Mouse (Mus musculus): Measurements from ENCODE around the gene Mbtps1.
A peak's percentile ranks its signal among the peaks of the same experiment; 100 is the strongest.

The Mbtps1 gene

DNA sequence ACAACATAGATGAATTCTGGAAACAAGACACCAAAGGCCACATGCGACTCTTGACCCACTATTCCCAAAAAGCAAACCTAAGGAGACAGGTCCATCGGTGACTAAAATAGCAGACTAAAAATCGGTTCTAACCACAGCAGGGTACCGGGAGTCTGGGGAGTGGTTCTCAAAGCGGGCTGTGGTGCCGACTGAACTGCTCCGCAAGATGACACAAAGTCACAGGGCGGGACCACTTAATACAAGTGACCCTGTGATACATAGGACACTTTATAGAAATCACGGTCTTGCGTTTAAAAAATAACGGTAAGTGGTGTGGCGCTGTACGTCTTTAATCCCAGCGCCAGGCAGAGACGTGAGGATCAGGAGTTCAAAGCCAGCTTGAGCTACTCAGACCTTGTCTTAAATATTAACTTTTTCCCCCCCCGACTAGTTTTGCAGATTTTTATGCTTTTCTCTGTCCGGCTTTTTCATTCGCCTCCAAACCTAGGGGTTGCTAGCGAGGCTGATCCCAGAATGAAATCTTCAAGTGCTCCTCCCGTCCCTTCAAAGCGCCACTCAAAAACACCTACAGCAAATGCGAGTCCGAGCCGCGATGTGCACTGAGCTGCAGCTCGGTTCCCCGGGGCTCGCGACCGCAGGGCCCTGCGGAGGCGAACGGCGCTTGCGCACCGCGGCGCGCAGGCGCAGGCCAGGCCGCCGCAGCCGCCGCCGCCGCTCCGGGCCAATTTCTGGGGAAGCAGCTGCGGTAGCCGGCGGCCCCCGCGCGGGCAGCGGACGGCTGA is 523 bp downstream of the Mbtps1 start:
- DNase-seq (ENCODE audit: low read depth, low spot score) = peak; percentile 65

- no peak for DNase-seq (ENCODE audit: low read depth, low spot score)
Measured at GRCm38 (mm10) chr8:119557132-119557531, 1.4 kb downstream of the Mbtps1 start.

DNA sequence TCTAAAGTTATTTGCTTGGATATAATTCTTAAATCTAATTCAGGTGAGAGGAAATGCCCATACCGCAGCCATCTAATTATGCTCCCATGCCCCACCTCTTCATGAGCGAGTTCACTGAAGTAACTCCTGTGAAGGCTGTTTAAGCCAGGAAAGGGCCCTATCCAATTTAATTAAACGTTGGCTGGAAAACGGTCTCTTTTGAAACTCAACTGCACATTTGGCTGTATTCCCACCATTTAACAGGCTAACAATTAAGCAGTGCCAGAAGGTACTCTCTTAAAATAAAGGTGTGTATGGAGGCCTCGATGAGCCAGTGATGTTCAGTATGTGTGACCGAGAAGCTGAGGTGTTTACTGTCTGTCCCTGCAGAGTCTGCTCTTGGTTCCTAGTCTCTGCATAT is 2.7 kb downstream of the Mbtps1 start:
- no peak for DNase-seq (ENCODE audit: low read depth, low spot score)

GRCm38 (mm10) chr8:119552967-119553366 is 5.6 kb downstream of the Mbtps1 start:
- no peak for DNase-seq (ENCODE audit: low read depth, low spot score)

- DNase-seq (ENCODE audit: low read depth, low spot score) = no peak
Measured at GRCm38 (mm10) chr8:119548560-119549113, 9.9 kb downstream of the Mbtps1 start.

DNA sequence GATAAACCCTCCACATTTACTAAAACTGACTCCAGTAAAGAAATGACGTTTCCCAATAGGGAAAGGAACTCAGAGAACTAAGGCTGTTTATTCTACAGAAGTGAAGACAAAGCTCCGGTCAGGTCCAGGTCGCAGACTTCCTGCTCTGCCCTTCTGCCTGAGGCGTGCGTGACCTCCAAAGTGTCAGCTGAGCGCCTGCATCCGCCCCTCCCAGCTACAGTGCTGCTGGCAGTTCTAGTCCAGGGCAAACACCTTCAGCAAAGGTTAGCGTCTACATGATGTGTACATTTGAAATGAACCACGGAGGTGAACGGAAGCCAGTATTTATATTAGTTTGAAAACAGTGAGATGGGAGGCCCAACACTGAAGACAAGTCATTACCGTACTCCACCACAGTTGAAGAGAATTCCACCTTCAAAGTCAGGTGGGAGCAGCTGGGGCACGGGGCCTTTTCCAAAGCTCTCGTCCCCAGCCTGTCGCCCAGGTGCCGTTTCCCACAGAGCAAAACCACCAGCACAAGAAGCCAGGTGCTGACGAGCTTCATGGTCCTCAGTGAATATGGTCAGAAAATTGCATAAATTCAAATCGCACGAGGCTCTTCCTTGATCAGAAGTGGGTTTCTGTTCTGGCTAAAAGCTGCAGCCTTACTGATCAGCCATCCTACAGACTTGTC is 11.4 kb downstream of the Mbtps1 start:
- DNase-seq (ENCODE audit: low read depth, low spot score) = no peak

- DNase-seq (ENCODE audit: low read depth, low spot score) = no peak
Measured at GRCm38 (mm10) chr8:119545791-119546190, 12.7 kb downstream of the Mbtps1 start.

DNA sequence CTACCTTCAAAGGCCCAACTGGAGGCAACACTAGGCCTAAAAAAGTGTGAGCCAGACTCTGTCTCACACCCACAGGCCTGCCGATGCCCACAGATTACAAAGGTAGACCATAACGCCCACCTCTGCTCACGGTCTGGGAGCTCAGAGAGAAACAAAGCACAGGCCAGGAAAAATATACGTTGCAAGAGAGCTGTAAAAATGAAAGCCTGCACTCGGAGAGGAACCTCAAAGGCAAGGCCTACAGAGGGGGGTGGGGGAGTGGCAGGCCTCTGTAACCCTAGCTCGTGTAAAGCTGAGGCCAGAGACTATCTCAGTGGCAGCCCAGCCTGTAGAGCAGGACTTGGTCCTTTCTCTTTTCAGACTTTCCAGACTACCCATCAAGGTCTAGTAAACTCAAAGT is 13.4 kb downstream of the Mbtps1 start:
- DNase-seq (ENCODE audit: low read depth, low spot score) = no peak

- DNase-seq (ENCODE audit: low read depth, low spot score) = no peak
Measured at GRCm38 (mm10) chr8:119544606-119545005, 13.9 kb downstream of the Mbtps1 start.

- DNase-seq (ENCODE audit: low read depth, low spot score) = no peak
Measured at GRCm38 (mm10) chr8:119531973-119532372, 26.6 kb downstream of the Mbtps1 start.

DNA sequence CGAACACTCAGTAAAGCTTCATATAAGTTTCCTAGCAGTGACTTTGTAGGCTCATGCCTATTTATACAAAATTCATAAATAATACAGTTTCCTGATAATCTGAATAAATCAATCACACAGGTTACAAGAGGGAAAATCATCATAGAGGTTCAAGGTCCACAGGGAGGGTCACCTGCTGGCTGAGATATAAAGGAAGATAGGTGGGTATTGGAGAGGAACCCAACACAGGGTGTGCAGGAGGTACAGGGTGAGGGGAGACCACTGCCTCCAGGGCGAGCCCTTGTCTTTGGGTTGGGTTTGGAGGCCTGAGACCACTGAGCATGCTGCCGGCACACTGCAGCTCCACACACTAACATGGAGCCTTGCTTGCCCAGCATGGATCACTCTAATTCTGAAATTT is 27.1 kb downstream of the Mbtps1 start:
- DNase-seq (ENCODE audit: low read depth, low spot score) = no peak

DNA sequence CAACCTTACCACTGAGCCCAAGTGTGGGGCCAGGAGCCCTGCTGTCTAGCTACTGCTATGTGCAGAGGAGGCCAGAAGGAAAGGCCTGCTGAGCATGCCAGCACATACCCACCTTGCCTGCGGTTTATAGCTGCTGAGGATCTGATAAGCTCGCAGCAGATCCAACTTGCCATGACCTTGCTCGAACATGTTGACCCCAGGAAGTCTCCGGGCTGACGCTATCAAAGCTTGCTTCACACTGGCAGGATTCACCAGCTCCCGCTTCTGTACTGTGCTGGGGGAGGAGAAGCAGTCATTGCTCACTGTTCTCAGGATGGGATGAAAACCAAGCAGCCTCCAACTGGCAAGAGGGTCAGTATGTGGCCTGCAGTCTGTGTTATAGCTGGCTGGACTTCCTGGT is 27.6 kb downstream of the Mbtps1 start:
- DNase-seq (ENCODE audit: low read depth, low spot score) = no peak

- DNase-seq (ENCODE audit: low read depth, low spot score) = no peak
Measured at GRCm38 (mm10) chr8:119528762-119529161, 29.8 kb downstream of the Mbtps1 start.

- no peak for DNase-seq (ENCODE audit: low read depth, low spot score)
Measured at GRCm38 (mm10) chr8:119520102-119520501, 38.4 kb downstream of the Mbtps1 start.

DNA sequence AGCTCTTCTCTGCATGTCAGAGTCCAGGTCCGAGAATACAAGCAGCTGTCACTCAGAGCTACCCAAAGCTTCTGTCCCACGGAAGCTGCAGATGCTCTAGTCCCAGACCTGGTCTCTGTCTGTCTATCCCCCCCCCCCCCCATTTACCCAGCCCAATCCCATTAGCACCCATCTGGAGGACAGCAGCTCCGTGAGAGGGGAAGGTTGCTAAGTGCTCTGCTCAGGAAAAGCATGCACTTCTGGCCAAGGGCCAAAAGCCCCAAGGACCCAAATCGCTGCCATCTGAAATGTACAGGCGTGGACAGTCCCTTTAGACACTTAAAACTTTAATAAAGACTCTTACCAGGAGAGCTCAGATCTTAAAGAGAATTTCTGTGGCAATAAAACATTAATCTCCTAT is 41.9 kb downstream of the Mbtps1 start:
- DNase-seq (ENCODE audit: low read depth, low spot score) = no peak

DNA sequence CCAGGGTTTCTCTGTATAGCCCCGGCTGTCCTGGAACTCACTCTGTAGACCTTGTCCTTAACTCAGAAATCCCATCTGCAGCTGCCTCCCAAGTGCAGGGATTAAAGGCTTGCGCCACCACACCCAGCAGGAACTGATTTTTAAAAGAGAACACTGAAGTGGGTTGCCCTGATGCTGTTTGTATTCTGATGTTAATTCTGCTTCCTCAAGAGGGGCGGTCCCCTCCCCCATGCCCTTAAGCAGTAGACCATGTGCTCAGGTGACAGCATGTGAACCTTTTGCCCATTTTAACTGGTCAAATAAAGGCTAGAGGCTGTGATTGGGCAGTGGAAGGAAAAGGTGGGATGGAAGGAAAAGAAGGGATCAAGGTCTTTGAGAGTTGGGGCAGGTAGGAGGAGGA is 42.8 kb downstream of the Mbtps1 start:
- DNase-seq (ENCODE audit: low read depth, low spot score) = no peak

GRCm38 (mm10) chr8:119514940-119515339 is 43.6 kb downstream of the Mbtps1 start:
- no peak for DNase-seq (ENCODE audit: low read depth, low spot score)

DNA sequence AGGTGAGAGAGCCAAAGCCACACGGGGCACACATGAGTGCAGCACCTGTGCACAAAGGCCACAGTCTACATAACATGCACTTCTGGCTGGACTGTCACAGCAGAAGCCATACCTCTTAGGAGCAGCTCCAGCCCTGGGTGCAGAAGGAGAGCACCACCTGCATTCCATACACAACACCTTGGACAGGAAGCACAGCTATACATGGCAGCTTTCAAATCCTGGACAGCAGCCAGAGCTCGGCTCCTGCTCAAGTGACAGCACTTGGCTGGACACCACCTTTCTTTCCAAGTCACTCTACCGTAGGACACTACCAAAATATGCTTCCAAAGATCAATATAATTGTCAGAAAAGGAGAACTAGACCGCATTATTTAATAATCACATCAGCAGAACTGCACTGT is 45.1 kb downstream of the Mbtps1 start:
- no peak for DNase-seq (ENCODE audit: low read depth, low spot score)

DNA sequence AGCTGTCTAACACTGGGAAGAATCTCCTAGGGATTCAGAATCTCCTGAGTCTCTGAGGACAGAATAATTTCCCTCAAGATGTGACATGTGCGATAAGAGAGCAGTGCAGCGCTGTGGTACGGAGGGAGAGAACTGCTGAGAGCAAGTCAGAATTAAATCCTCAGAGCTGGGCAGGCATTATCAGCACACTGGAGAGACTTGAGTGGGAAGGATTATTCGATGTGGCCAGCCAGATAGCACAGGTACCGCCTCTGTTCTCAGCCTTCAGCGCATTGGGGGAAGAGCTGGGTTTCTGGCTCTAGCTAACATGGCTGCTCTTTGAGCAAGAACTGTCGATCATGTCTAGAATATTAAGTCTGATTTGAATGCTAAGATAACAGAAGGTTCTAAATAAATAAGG is 46.8 kb downstream of the Mbtps1 start:
- no peak for DNase-seq (ENCODE audit: low read depth, low spot score)

GRCm38 (mm10) chr8:119510471-119510870 is 48.1 kb downstream of the Mbtps1 start:
- DNase-seq (ENCODE audit: low read depth, low spot score) = no peak

GRCm38 (mm10) chr8:119506106-119506505 is 52.4 kb downstream of the Mbtps1 start:
- no peak for DNase-seq (ENCODE audit: low read depth, low spot score)

- DNase-seq (ENCODE audit: low read depth, low spot score) = no peak
Measured at GRCm38 (mm10) chr8:119505488-119505887, 53.0 kb downstream of the Mbtps1 start.

DNA sequence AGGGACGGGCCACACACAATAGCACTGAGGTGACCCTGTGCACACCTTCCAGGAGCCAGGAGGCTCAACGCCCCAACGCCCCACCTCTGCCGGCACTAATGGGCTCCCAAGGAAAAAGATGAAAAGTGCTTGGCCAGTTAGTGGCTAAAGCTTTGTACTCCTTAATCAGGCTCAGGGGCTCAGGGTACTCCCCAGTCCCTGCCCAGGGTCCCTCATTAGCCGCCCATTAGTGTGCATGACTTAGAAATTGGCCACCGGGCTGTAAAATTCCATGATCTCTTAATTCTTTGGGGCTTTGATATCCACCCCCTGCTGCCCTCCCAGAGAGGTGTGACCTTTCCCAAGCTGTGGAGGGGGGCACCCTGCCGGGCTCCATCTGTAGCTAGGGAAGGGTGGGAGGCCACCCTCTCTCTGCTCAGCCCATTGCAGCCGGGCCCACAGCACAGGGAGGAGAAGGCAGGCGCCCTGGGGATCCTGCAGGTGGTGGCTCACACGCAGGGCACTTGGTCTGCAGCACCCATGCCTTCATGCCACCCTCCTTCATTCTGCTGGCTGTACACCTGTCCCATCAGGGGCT is 55.3 kb downstream of the Mbtps1 start:
- no peak for DNase-seq (ENCODE audit: low read depth, low spot score)
